Mouse (Mus musculus) olfactory bulb, adult 2 months (tissue): ENCODE measurements around the gene Cyp4a31.

Source experiments
- CTCF ChIP-seq: fragments of 200-500 bp; IDR thresholded peaks from 2 replicates; pipeline ENCODE4 v1.5.1; 2012; ENCODE audit warnings: low read depth, mild to moderate bottlenecking, low read length, moderate library complexity; ENCODE audit not compliant: insufficient read depth
- POLR2A ChIP-seq: fragments of 200-500 bp; IDR thresholded peaks from 2 replicates; pipeline ENCODE4 v1.6.1; 2012; ENCODE audit warnings: mild to moderate bottlenecking, low read depth, low read length, moderate library complexity; ENCODE audit not compliant: insufficient read depth

DNA sequence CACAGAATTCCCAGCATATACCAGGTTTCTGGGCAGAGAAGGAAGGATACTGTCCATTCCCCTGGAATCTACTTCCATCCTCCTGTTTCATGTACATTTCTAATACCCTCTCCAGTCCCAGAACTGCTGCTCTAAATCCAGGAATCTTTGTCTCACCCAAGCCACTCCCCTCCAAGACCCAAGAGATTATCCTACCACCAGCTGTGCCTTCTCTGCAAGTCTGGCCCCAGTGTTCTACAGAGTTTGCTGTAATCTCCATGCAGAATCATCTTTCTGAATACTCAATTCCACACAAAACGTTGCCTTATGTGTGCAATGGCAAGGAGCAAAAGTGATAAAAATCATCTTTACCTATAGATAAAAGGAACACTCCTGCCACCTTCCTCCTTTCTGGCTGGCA, 18.3 kb upstream of the Cyp4a31 start:
- no peak for TF ChIP-seq CTCF
- TF ChIP-seq POLR2A = no peak
